Mouse (Mus musculus) regulatory T cell (primary cell): ENCODE data around the gene Txndc5.

ENCODE experiments used
- in situ Hi-C: fragments of 300-600 bp; cut with MboI, MseI; formaldehyde crosslinking; loops from one replicate; pipeline ENCODE4 v1.15.1; 2025; ENCODE audit warnings: high pct_unique_total_duplicates

The Txndc5 gene

GRCm38 (mm10) chr13:38481021-38481420 lies 47.6 kb downstream of the Txndc5 start:
- in situ Hi-C loops = no loop called here

- in situ Hi-C loops = no loop called here
Observed at GRCm38 (mm10) chr13:38476936-38477335, 51.7 kb downstream of the Txndc5 start.

DNA sequence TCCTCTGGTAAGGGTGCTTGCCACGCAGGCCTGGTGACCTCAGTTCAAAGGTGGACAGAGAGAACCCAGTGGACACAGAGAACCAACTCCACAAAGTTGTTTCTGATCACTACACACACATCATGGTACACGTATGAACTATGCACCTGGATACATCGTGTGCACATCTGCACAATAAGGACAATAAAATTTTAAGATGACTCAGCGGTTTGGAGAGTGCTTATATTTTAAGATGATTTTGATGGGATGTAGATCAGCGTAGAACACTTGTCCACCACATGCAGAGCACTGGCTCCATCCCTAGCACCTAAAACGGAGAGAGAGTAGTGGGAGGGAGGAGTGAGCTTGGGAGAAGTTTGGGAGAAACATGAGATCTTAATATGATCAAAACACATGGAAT lies 55.1 kb downstream of the Txndc5 start:
- in situ Hi-C loops = no loop called here

GRCm38 (mm10) chr13:38472636-38473035 lies 56.0 kb downstream of the Txndc5 start:
- in situ Hi-C loops = no loop called here

- in situ Hi-C loops = no loop called here
Observed at GRCm38 (mm10) chr13:38470882-38471281, 57.7 kb downstream of the Txndc5 start.

DNA sequence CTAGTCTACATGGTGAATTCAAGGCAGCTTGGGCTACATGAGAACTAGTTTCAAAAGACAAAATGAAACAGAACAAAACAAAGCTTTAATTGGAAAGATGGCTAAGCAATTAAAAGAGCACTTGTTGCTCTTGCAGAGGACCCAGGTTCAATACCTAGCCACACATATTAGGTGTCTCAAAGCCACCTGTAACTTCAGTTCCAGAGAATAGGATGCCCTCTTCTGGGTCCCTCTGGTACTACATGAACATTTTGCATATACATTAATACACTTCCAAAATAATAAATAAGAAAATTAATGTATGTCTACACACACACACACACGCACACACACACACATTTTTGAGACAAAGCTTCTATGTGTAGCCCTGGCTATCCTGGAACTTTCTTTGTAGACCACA lies 65.2 kb downstream of the Txndc5 start:
- in situ Hi-C loops = no loop called here

GRCm38 (mm10) chr13:38451446-38451845 lies 77.2 kb downstream of the Txndc5 start:
- in situ Hi-C loops = no loop called here
